In genomic region chr8:48819962-48820361, GRCm38 (mm10) we compare ENCODE assay signal across 14 mouse cellular contexts. TPM values are rescaled to one million over a fixed set of nuclear protein-coding genes. Genes with fewer than 3 reads are reported as not detected.
"Had no signal": no experiment of that assay in that cellular context is flagged by ENCODE, and none has a peak within 500 bp of the region (broad histone marks: within the 10 kb centered on the region; RNA-seq: fewer than 3 reads in every experiment).

No protein-coding gene starts in this region.

- H3K9me3 ChIP-seq: limb, embryonic 15.5 days; liver, embryonic 12.5 days; midbrain, embryonic 10.5 days; neural tube, embryonic 12.5 days had no signal

- H3K4me3 ChIP-seq: layer of hippocampus, adult 2 months; limb, embryonic 15.5 days; liver, embryonic 12.5 days; midbrain, embryonic 10.5 days; neural tube, embryonic 12.5 days had no signal

- H3K4me1 ChIP-seq: liver, embryonic 12.5 days; neural tube, embryonic 12.5 days had no signal

- H3K4me2 ChIP-seq: limb, embryonic 15.5 days; liver, embryonic 12.5 days; neural tube, embryonic 12.5 days had no signal

- H3K9ac ChIP-seq: limb, embryonic 15.5 days; liver, embryonic 12.5 days; neural tube, embryonic 12.5 days had no signal

- DNase-seq: kidney, adult 18-20 months; kidney, postnatal 10 days; kidney, postnatal 4 days; lung, postnatal 4 days; midbrain, embryonic 14.5 days; thymus, postnatal 14 days had no signal

- H3K27ac ChIP-seq: layer of hippocampus, adult 2 months; limb, embryonic 15.5 days; liver, embryonic 12.5 days; midbrain, embryonic 10.5 days; neural tube, embryonic 12.5 days had no signal

- H3K27me3 ChIP-seq: liver, embryonic 12.5 days; neural tube, embryonic 12.5 days had no signal

- H3K36me3 ChIP-seq: limb, embryonic 15.5 days; liver, embryonic 12.5 days; midbrain, embryonic 10.5 days; neural tube, embryonic 12.5 days had no signal

- ATAC-seq: liver, embryonic 12.5 days had no signal

RNA-seq across cellular contexts. Expression of gene Tenm3, which starts 23.8 kb away (rescaled TPM):
- total RNA-seq: megakaryocyte, adult 5-6 weeks; monocyte, adult 5-6 weeks; neutrophil, adult 5-6 weeks had no signal
